Mouse (Mus musculus) layer of hippocampus, adult 8-10 months (tissue): ENCODE measurements at regions not wholly inside any gene's neighbourhood (a gene's known extent, or its start where the extent isn't known, plus 50 kb on each side); places are given as distances from the start of the nearest gene placed in this dataset.

ENCODE experiments used
- DNase-seq, 2 experiments: peaks; one replicate each; pipeline ENCODE4 v3.0.0; 2022; ENCODE audit warnings: low spot score in 2 of 2
- microRNA-seq, 2 experiments: library from miRNA; unstranded; fragments of <30 nt; microRNA quantifications; one replicate each; pipeline ENCODE4 v1.2.0; 2022

GRCm38 (mm10) chr11:37309691-37310090 is 73.9 kb upstream of the Tenm2 start:
- DNase-seq, result peak in 1 of 2 experiments; percentile 7

GRCm38 (mm10) chr11:37306656-37307055 is 70.9 kb upstream of the Tenm2 start:
- DNase-seq, result no peak

Small RNA genes in the stretch of these regions (microRNA-seq; reads per million reads assigned to microRNA genes)
- 0 reads per million in 2 experiments for gene Gm25693
